Mouse (Mus musculus): ENCODE results near the gene Aipl1. TPM values are rescaled to one million over a fixed set of nuclear protein-coding genes. Genes with fewer than 3 reads are reported as not detected.

Aipl1 gene
- polyA plus RNA-seq (2014; fragmentation: Nextera tagmentation; extraction: Ambion mirVana): 0.18 and 0.20 TPM in 2 replicates

DNA sequence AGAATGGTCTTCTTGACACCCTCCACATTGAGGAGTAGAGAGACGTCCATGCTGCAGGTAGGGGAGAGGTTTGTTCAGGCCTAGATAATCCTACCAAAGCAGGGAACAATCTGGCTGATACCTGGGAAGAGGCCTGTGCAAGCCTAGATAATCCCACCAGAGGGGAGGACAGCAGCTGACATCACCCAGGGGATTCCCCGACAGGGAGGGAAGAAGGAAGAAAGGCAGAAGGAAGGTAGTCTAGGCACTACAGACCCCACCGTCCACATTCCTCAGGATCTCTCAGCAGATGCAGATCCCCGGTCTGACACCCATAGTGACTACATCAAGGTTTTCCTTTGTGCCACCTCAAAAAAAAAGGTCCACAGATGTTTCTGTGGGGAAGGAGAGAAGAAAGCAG is at the start of gene Aipl1:
Gene Aipl1, minus strand, starts transcription at position 101 of the 400 bp plus-strand sequence.
- H3K4me2 ChIP-seq (ENCODE audit: low read depth, low read length): no peak within 1 kb of the TSS
- 73% methylated on average over 4 of the region's 4 CpGs for WGBS
- H3K4me1 ChIP-seq (ENCODE audit: control insufficient read depth, insufficient read depth, low read length): peaks cover 18% of the 10 kb centered on the region; the same call in 1 of the 2 replicates
- H3K27ac ChIP-seq (ENCODE audit: low read depth, low read length): no peak within 1 kb of the TSS
- no peak within 1 kb of the TSS for H3K9ac ChIP-seq (replicated peaks; ENCODE audit: low read depth, low read length)
- no peak for ATAC-seq (ENCODE audit: low read depth)
- H3K36me3 ChIP-seq (ENCODE audit: control insufficient read depth, insufficient read depth, low read length): no peaks in the 10 kb centered on the region
- no peaks in the 10 kb centered on the region for H3K9me3 ChIP-seq (ENCODE audit: control insufficient read depth, low read length)
- no peak within 1 kb of the TSS for H3K4me3 ChIP-seq (ENCODE audit: low read depth, low read length)
- H3K27me3 ChIP-seq (ENCODE audit: control insufficient read depth, insufficient read depth, low read length): no peaks in the 10 kb centered on the region

DNA sequence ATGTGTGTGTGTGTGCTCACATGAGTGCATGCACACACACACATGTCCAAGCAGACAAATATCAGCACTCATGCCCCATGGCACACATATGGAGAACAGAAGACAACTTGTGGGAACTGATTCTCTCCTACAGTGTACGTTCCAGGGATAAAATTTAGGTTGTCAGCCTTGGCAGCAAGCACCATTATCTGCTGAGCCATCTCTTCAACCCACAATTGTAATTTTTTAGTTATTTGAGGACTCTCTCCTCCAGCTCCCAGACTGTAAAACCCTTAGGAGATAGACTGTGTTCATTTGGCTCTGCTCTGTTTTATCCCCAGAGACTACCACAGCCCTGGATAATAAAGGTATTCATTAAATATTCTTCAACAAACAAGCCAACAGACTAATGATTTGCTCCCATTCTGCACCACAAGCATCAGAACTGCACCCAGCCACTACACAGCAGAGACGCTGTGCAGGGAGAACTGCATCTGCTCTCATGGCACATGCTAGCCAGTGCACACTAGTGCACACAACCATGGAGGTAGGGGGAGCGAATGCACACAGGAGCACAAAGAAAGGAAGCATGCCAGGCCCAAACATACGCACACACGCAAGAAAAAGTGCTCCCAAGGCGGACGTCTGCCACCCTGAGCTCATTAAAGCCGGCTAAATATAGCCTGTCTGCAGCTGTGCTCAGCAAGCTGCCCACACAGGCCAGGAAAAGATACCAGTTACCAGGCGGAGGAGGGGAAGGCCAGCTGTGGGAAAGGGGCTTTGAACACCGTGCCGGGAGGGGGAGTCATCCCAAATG is 49.1 kb upstream of the Aipl1 start:
- H3K4me3 ChIP-seq (ENCODE audit: low read depth, low read length): no peak overlapping the region
- no peaks in the 10 kb centered on the region for H3K36me3 ChIP-seq (ENCODE audit: control insufficient read depth, insufficient read depth, low read length)
- H3K4me1 ChIP-seq (ENCODE audit: control insufficient read depth, insufficient read depth, low read length): peaks cover 22% of the 10 kb centered on the region
- H3K27ac ChIP-seq (ENCODE audit: low read depth, low read length): peak overlapping the region; percentile 81
- WGBS: 18% methylated on average over 11 of the region's 11 CpGs
- no peaks in the 10 kb centered on the region for H3K27me3 ChIP-seq (ENCODE audit: control insufficient read depth, insufficient read depth, low read length)
- H3K9me3 ChIP-seq (ENCODE audit: control insufficient read depth, low read length): no peaks in the 10 kb centered on the region
- H3K9ac ChIP-seq (replicated peaks; ENCODE audit: low read depth, low read length): no peak overlapping the region
- H3K4me2 ChIP-seq (ENCODE audit: low read depth, low read length): no peak overlapping the region; the same call in 1 of the 2 replicates
- peak; percentile 93 for ATAC-seq (ENCODE audit: low read depth)

DNA sequence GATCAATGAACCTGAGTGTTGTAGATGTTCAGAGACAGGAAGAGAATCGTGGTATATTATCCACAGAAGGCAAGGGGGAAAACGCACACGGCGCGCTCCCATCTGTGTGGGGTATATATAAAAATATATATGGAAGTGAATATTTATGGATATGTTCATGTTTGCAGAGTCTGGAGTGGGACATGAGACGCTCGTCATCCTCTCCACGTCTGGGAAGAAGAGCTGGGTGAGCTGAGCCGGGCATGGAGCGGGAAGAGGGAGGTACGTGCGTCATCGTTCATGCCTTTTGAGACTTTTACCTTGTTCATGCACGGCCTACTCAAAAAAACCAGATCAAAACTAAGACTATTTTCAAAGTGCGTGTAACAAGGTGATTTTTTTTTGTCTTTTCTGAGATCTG is 47.0 kb upstream of the Aipl1 start:
- H3K4me3 ChIP-seq (ENCODE audit: low read depth, low read length): no peak overlapping the region
- WGBS: 97% methylated on average over 15 of the region's 15 CpGs
- H3K27ac ChIP-seq (ENCODE audit: low read depth, low read length): no peak overlapping the region
- peaks cover 22% of the 10 kb centered on the region for H3K4me1 ChIP-seq (ENCODE audit: control insufficient read depth, insufficient read depth, low read length)
- no peaks in the 10 kb centered on the region for H3K36me3 ChIP-seq (ENCODE audit: control insufficient read depth, insufficient read depth, low read length)
- no peak overlapping the region for H3K9ac ChIP-seq (replicated peaks; ENCODE audit: low read depth, low read length)
- no peaks in the 10 kb centered on the region for H3K9me3 ChIP-seq (ENCODE audit: control insufficient read depth, low read length)
- H3K27me3 ChIP-seq (ENCODE audit: control insufficient read depth, insufficient read depth, low read length): no peaks in the 10 kb centered on the region
- ATAC-seq (ENCODE audit: low read depth): no peak
- H3K4me2 ChIP-seq (ENCODE audit: low read depth, low read length): no peak overlapping the region

DNA sequence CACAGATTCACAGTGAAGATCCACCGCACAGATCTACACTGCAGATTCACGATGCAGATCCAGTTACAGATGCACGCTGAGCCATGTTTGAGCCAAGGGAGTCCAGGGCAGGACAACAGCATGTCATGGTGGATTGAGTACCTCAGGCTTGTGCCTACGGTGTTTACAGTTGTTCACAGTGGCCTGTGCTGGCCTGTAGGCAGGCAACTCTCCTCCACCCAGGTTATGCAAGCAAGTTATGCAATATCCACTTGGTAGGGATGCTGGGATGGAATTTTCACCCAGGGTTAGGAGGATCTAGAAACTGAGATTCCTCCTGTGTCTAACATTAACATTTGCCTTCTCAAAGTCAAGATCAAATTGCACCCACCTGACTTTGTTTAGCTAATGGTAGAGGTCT is 45.3 kb upstream of the Aipl1 start:
- H3K27me3 ChIP-seq (ENCODE audit: control insufficient read depth, insufficient read depth, low read length): no peaks in the 10 kb centered on the region
- no peaks in the 10 kb centered on the region for H3K36me3 ChIP-seq (ENCODE audit: control insufficient read depth, insufficient read depth, low read length)
- H3K4me3 ChIP-seq (ENCODE audit: low read depth, low read length): no peak overlapping the region
- no peaks in the 10 kb centered on the region for H3K9me3 ChIP-seq (ENCODE audit: control insufficient read depth, low read length)
- ATAC-seq (ENCODE audit: low read depth): no peak
- H3K27ac ChIP-seq (ENCODE audit: low read depth, low read length): no peak overlapping the region
- H3K4me1 ChIP-seq (ENCODE audit: control insufficient read depth, insufficient read depth, low read length): peaks cover 18% of the 10 kb centered on the region
- H3K9ac ChIP-seq (replicated peaks; ENCODE audit: low read depth, low read length): no peak overlapping the region
- H3K4me2 ChIP-seq (ENCODE audit: low read depth, low read length): no peak overlapping the region
- 90% methylated on average over 4 of the region's 4 CpGs for WGBS

DNA sequence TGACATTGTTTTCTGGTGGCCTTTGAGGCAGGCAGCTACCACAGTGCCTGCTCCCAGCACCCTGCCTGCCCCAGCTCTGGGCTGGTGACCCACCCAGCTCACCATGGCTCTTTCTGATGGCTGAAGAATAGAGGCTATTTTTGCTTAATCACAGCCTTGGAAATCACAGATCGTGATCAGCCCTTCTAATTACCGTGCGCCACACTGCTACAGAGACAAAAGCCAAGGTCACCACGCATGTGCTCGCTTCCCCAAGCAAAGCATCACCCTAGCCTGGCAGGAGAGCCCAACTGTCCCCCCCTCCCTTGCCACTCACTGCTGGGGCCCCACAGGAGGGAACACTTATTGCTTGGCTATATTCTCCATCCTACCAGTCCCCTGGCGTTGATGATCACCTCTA is 43.2 kb upstream of the Aipl1 start:
- Histone ChIP-seq H3K27ac (ENCODE audit: low read depth, low read length) (no peak overlapping the region), H3K4me1 (ENCODE audit: control insufficient read depth, insufficient read depth, low read length) (no peaks in the 10 kb centered on the region), H3K36me3 (ENCODE audit: control insufficient read depth, insufficient read depth, low read length) (no peaks in the 10 kb centered on the region), H3K9me3 (ENCODE audit: control insufficient read depth, low read length) (no peaks in the 10 kb centered on the region), H3K27me3 (ENCODE audit: control insufficient read depth, insufficient read depth, low read length) (no peaks in the 10 kb centered on the region), H3K9ac (replicated peaks; ENCODE audit: low read depth, low read length) (no peak overlapping the region), H3K4me3 (ENCODE audit: low read depth, low read length) (no peak overlapping the region), H3K4me2 (ENCODE audit: low read depth, low read length) (no peak overlapping the region)
- WGBS: 67% methylated on average over 6 of the region's 6 CpGs
- no peak for ATAC-seq (ENCODE audit: low read depth)

DNA sequence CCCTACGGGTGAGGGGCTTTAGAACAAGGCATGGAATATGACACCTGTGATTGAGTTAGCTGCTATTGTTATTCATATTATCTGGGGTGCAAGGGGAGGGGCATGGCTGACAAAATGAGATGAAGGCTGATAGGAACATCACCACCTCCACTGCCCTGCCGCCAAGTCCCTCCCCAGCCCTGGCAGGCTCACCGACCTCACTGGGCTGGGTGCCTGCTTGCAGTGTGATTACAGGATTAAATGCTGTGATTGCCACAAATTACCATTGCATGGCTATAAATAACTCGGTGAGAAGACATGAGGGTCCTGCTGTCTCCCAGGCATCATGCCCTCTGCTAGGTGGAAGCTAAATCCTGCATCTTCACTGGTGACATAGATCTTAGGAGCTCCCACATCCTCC is 41.3 kb upstream of the Aipl1 start:
- no peak for ATAC-seq (ENCODE audit: low read depth)
- Histone ChIP-seq H3K9ac (replicated peaks; ENCODE audit: low read depth, low read length) (no peak overlapping the region), H3K4me1 (ENCODE audit: control insufficient read depth, insufficient read depth, low read length) (no peaks in the 10 kb centered on the region), H3K36me3 (ENCODE audit: control insufficient read depth, insufficient read depth, low read length) (no peaks in the 10 kb centered on the region), H3K27me3 (ENCODE audit: control insufficient read depth, insufficient read depth, low read length) (no peaks in the 10 kb centered on the region), H3K4me2 (ENCODE audit: low read depth, low read length) (no peak overlapping the region), H3K9me3 (ENCODE audit: control insufficient read depth, low read length) (no peaks in the 10 kb centered on the region), H3K4me3 (ENCODE audit: low read depth, low read length) (no peak overlapping the region), H3K27ac (ENCODE audit: low read depth, low read length) (no peak overlapping the region)
- 41% methylated on average over 4 of the region's 4 CpGs for WGBS

DNA sequence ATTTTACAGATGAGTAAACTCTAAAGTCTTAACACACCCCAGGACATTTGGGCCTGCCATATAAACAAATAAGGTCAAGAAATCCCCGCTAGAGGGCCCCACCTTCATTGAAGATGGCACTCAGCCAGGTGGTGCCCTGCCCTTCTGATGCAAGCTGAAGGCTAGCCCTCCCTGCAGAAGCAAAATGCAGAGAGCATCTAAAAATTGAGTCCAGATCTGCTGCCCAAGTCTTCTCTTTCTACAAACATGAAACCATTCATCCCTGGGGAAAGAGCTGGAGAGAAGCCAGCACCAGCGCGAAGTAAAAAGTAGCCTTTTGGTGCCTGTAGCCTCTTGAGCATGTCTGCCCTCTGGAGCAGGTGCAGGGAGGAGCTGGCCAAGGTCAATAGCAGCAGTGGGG is 40.7 kb upstream of the Aipl1 start:
- Histone ChIP-seq H3K27ac (ENCODE audit: low read depth, low read length) (no peak overlapping the region), H3K27me3 (ENCODE audit: control insufficient read depth, insufficient read depth, low read length) (no peaks in the 10 kb centered on the region), H3K4me2 (ENCODE audit: low read depth, low read length) (no peak overlapping the region), H3K4me1 (ENCODE audit: control insufficient read depth, insufficient read depth, low read length) (no peaks in the 10 kb centered on the region), H3K4me3 (ENCODE audit: low read depth, low read length) (no peak overlapping the region), H3K9ac (replicated peaks; ENCODE audit: low read depth, low read length) (no peak overlapping the region), H3K36me3 (ENCODE audit: control insufficient read depth, insufficient read depth, low read length) (no peaks in the 10 kb centered on the region), H3K9me3 (ENCODE audit: control insufficient read depth, low read length) (no peaks in the 10 kb centered on the region)
- WGBS: 28% methylated on average over 3 of the region's 3 CpGs
- ATAC-seq (ENCODE audit: low read depth): no peak

DNA sequence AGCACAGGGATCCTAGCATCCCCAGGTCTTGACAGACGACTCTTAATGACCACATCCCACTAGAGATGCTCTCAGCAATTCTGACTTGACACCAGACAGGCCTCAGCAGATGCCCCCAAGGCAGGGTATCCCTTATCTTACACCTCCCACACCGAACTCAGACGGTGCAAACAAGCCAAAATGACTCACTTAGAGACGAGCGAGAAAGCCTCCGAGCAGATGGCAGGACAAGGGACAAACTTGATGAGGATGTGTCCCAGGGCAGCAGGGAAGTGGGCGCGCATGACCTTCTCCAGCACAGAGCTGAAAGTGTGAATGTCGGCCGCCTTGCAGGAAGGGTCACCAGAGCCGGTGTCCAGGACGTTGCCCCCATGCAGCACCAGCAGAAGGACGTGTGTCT is 36.9 kb upstream of the Aipl1 start:
- no peak for ATAC-seq (ENCODE audit: low read depth)
- 87% methylated on average over 13 of the region's 13 CpGs for WGBS

DNA sequence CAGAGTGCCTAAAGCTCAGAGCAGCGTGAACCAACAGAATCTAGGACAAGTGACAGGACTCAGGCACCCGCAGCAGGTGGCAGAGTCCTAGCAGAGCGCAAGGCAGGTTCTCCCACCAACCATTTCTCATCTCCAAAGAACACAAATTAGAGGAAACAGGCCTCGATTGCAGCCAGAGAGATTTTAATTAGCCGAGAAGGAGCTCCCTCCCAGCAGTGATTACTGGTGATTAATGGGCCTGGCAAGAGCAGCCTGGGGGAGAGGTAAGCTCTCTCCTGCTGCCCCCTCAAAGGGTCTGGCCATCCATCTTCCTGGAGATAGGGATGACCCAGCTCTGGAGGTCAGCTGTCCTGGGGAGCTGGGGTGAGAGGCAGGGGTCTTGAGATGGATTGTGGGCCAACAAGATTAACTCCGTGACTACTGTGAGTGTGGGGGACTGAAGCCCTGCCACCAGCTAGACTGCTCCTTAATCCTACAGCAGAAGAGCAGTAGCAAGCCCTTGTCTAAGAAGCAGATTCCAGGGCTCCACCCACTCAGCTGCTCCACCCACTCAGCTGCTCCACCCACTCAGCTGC is 35.1 kb upstream of the Aipl1 start:
- Histone ChIP-seq H3K4me3 (ENCODE audit: low read depth, low read length) (no peak overlapping the region), H3K27me3 (ENCODE audit: control insufficient read depth, insufficient read depth, low read length) (no peaks in the 10 kb centered on the region), H3K4me1 (ENCODE audit: control insufficient read depth, insufficient read depth, low read length) (peaks cover 4% of the 10 kb centered on the region; the same call in 1 of the 2 replicates), H3K9ac (replicated peaks; ENCODE audit: low read depth, low read length) (no peak overlapping the region), H3K27ac (ENCODE audit: low read depth, low read length) (no peak overlapping the region), H3K9me3 (ENCODE audit: control insufficient read depth, low read length) (no peaks in the 10 kb centered on the region), H3K4me2 (ENCODE audit: low read depth, low read length) (no peak overlapping the region), H3K36me3 (ENCODE audit: control insufficient read depth, insufficient read depth, low read length) (no peaks in the 10 kb centered on the region)
- no peak for ATAC-seq (ENCODE audit: low read depth)
- WGBS: 31% methylated on average over 6 of the region's 6 CpGs

More for the DNA sequence above, 36.9 kb upstream of the Aipl1 start:
- Histone ChIP-seq H3K4me3 (ENCODE audit: low read depth, low read length) (no peak overlapping the region), H3K27me3 (ENCODE audit: control insufficient read depth, insufficient read depth, low read length) (no peaks in the 10 kb centered on the region), H3K9me3 (ENCODE audit: control insufficient read depth, low read length) (no peaks in the 10 kb centered on the region), H3K27ac (ENCODE audit: low read depth, low read length) (no peak overlapping the region), H3K4me2 (ENCODE audit: low read depth, low read length) (no peak overlapping the region), H3K9ac (replicated peaks; ENCODE audit: low read depth, low read length) (no peak overlapping the region), H3K4me1 (ENCODE audit: control insufficient read depth, insufficient read depth, low read length) (no peaks in the 10 kb centered on the region), H3K36me3 (ENCODE audit: control insufficient read depth, insufficient read depth, low read length) (no peaks in the 10 kb centered on the region)
